Comparison of ENCODE assay signal across 9 mouse cellular contexts in the genomic region with DNA sequence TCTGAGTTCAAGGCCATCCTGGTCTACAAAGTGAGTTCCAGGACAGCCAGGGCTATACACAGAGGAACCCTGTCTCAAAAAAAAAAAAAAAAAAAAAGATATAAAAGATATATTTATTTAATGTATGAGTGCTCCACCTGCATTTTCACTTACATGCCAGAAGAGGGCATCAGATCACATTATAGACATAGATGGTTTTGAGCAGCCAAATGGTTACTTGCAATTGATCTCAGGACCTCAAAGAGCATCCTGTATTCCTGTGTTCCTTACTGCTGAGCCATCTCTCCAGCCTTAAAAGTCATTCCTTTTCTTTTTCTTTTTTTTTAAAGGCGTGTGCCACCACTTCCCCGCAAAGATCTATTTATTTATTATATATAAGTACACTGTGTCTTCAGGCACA. TPM values are rescaled to one million over a fixed set of nuclear protein-coding genes. Genes with fewer than 3 reads are reported as not detected.
DNase-seq lines count a peak whose midpoint lies in the region; ATAC-seq and TF ChIP-seq lines count a peak whose summit lies in the region.
"Had no signal": no experiment of that assay in that cellular context is flagged by ENCODE, and none has a peak within 500 bp of the region (broad histone marks: within the 10 kb centered on the region; RNA-seq: fewer than 3 reads in every experiment).

No protein-coding gene starts in this region.

- peak; percentile 65 for TF ChIP-seq CTCF in gastrocnemius, adult 2 months (IDR thresholded peaks at IDR 0.05)

- H3K27ac ChIP-seq in gastrocnemius, adult 2 months = peak overlapping the region; percentile 92
- H3K27ac ChIP-seq in lung, embryonic 15.5 days = 0 out of 2 replicates have a peak overlapping the region, but pooled peaks have one; percentile 92

- no peak overlapping the region for H3K9ac ChIP-seq in lung, embryonic 15.5 days

- ATAC-seq in lung, embryonic 15.5 days (ENCODE audit: borderline replicate concordance, extremely low read depth, low FRiP score, low TSS enrichment) = no peak

- H3K4me2 ChIP-seq in lung, embryonic 15.5 days = no peak overlapping the region

- no peak overlapping the region for H3K4me3 ChIP-seq in gastrocnemius, adult 2 months
- no peak overlapping the region for H3K4me3 ChIP-seq in lung, embryonic 15.5 days
- H3K4me3 ChIP-seq: liver, embryonic 13.5 days had no signal

- H3K27me3 ChIP-seq in lung, embryonic 15.5 days = no peaks in the 10 kb centered on the region
- H3K27me3 ChIP-seq: liver, embryonic 13.5 days had no signal

- no peaks in the 10 kb centered on the region for H3K36me3 ChIP-seq in lung, embryonic 15.5 days
- H3K36me3 ChIP-seq: liver, embryonic 13.5 days had no signal

- DNase-seq in gastrocnemius, adult 2 months = no peak
- no peak for DNase-seq in gastrocnemius, postnatal 36 days
- no peak for DNase-seq in lung, postnatal 14 days
- peak; percentile 10 for DNase-seq in cerebellum, adult 9-11 months
- peak; percentile 31 for DNase-seq in skeletal muscle tissue, adult 2 months (ENCODE audit: low read depth, low spot score)
- DNase-seq in adrenal gland, adult 2 months = no peak
- DNase-seq in gastrocnemius, postnatal 14 days = no peak
- DNase-seq: liver, embryonic 13.5 days had no signal

- WGBS in lung, embryonic 15.5 days = 53% methylated on average over 2 of the region's 2 CpGs

- intact Hi-C loops in gastrocnemius, adult 2 months (cut with DNase I) = loop anchor here (1.0 to 5.0 kb wide), 3 partner anchors 132 to 395 kb away; no protein-coding TSS in a partner anchor
- intact Hi-C loops in gastrocnemius, postnatal 36 days (cut with DNase I) = loop anchor here (5.0 kb wide), 1 partner anchor 80 kb away; the partner anchor contains the start of genes Smcr8 and Top3a
- intact Hi-C loops in gastrocnemius, postnatal 14 days (cut with DNase I; ENCODE audit: low total_unique reads) = loop anchor here (10.0 kb wide), 1 partner anchor 127 kb away; no protein-coding TSS in a partner anchor

- H3K4me1 ChIP-seq in lung, embryonic 15.5 days = peaks cover 24% of the 10 kb centered on the region

- no peaks in the 10 kb centered on the region for H3K9me3 ChIP-seq in lung, embryonic 15.5 days
- H3K9me3 ChIP-seq: liver, embryonic 13.5 days had no signal

RNA-seq across cellular contexts. Expression of gene Llgl1, which starts 2.0 kb away (rescaled TPM):
- total RNA-seq in gastrocnemius, adult 2 months (2021) = 1 to 10 TPM; 9.0 to 9.5 TPM
- 1 to 10 TPM; 8.2 to 8.5 TPM for total RNA-seq in gastrocnemius, postnatal 36 days (2021)
- polyA plus RNA-seq in lung, embryonic 15.5 days (2015; fragmentation: Nextera tagmentation; extraction: Ambion mirVana) = 52.1 and 54.2 TPM in 2 replicates
- total RNA-seq in adrenal gland, adult 2 months (2021) = 10 to 100 TPM; 19.5 to 26.5 TPM
- 59.4 and 62.5 TPM in 2 replicates for polyA plus RNA-seq in adrenal gland, adult 2 months (2012; rRNA removed)
- total RNA-seq in gastrocnemius, postnatal 14 days (2021) = 10 to 100 TPM; 12.1 to 14.5 TPM

RNA-seq across cellular contexts. Expression of gene Flii, which starts 29.5 kb away (rescaled TPM):
- 100 to 1,000 TPM in 1 of 2 experiments, 10 to 100 TPM in 1; 96.1 to 103 TPM for total RNA-seq in gastrocnemius, adult 2 months (2021)
- 10 to 100 TPM; 91.5 to 95.2 TPM for total RNA-seq in gastrocnemius, postnatal 36 days (2021)
- 83.3 and 94.4 TPM in 2 replicates for polyA plus RNA-seq in lung, embryonic 15.5 days (2015; fragmentation: Nextera tagmentation; extraction: Ambion mirVana)
- total RNA-seq in adrenal gland, adult 2 months (2021) = 100 to 1,000 TPM; 149 to 186 TPM
- 271 and 327 TPM in 2 replicates for polyA plus RNA-seq in adrenal gland, adult 2 months (2012; rRNA removed)
- 10 to 100 TPM; 87.8 to 90.9 TPM for total RNA-seq in gastrocnemius, postnatal 14 days (2021)

RNA-seq across cellular contexts. Expression of gene Mief2, which starts 30.6 kb away (rescaled TPM):
- total RNA-seq in gastrocnemius, adult 2 months (2021) = 10 to 100 TPM; 61.9 to 91.0 TPM
- 10 to 100 TPM; 70.1 to 91.0 TPM for total RNA-seq in gastrocnemius, postnatal 36 days (2021)
- polyA plus RNA-seq in lung, embryonic 15.5 days (2015; fragmentation: Nextera tagmentation; extraction: Ambion mirVana) = 13.5 and 14.7 TPM in 2 replicates
- 10 to 100 TPM; 26.0 to 41.6 TPM for total RNA-seq in adrenal gland, adult 2 months (2021)
- 47.2 and 50.1 TPM in 2 replicates for polyA plus RNA-seq in adrenal gland, adult 2 months (2012; rRNA removed)
- 10 to 100 TPM; 82.5 to 88.4 TPM for total RNA-seq in gastrocnemius, postnatal 14 days (2021)

Comparison
In these comparisons a context has a peak if more than half of its experiments do, and no peak if none do; other contexts are left out.
1. DNase-seq: peak in cerebellum, adult 9-11 months (single experiment) and skeletal muscle tissue, adult 2 months (single experiment); none in gastrocnemius, adult 2 months (single experiment), gastrocnemius, postnatal 36 days (0 of 2), lung, postnatal 14 days (single experiment), adrenal gland, adult 2 months (single experiment) and gastrocnemius, postnatal 14 days (single experiment).